Mouse (Mus musculus) lung, adult 2 months (tissue): ENCODE data around the gene Zbtb18.

Experiments
- CTCF ChIP-seq: fragments of 200-500 bp; IDR thresholded peaks from 2 replicates; pipeline ENCODE4 v1.5.1; 2011; ENCODE audit warnings: mild to moderate bottlenecking, low read length, control low read depth; ENCODE audit not compliant: insufficient read depth
- POLR2A ChIP-seq: fragments of 200-500 bp; IDR thresholded peaks from 2 replicates; pipeline ENCODE4 v1.6.1; 2011; ENCODE audit warnings: low read depth, mild to moderate bottlenecking, control low read depth, low read length, borderline replicate concordance; ENCODE audit errors: extremely low read depth

DNA sequence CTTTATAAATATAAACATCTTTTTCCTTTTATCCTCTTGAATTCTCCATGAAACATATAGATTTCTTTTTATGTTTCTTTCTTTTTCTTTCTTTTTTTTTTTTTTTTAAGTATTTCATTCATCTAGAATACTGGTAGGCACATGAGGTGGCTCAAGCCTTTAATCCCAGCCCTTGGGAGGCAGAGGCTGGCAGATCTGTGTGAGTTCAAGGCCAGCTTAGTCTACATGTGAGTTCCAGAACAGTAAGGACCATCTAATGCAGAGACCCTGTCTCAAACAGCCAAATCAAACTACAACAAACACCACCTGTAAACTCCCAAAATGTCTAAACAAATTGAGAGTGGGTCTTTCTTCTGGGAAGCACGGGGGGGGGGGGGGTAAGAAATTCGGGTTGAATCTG, 1.7 kb upstream of the Zbtb18 start:
- TF ChIP-seq POLR2A, result no peak
- no peak for TF ChIP-seq CTCF
